Mouse (Mus musculus): ENCODE data around the gene Ifnlr1. TPM values are rescaled to one million over a fixed set of nuclear protein-coding genes. Genes with fewer than 3 reads are reported as not detected.
"Not testable (repeated sequence)": the region's sequence is repeated elsewhere in the genome, so short reads cannot be mapped to it uniquely, and the experiment has no call there.

The Ifnlr1 gene
- total RNA-seq, 2 experiments from 2014 or later, result 0.68 to 1.1 TPM

GRCm38 (mm10) chr4:135683553-135683952 is 2.5 kb upstream of the Ifnlr1 start:
- DNase-seq (ENCODE audit: low spot score in 2 of 2), result no peak

GRCm38 (mm10) chr4:135684731-135685130 is 1.4 kb upstream of the Ifnlr1 start:
- DNase-seq (ENCODE audit: low spot score in 2 of 2), result no peak

GRCm38 (mm10) chr4:135686568-135686953 is 474 bp downstream of the Ifnlr1 start:
- no peak for DNase-seq (ENCODE audit: low spot score in 2 of 2)

GRCm38 (mm10) chr4:135689797-135690196 is 3.7 kb downstream of the Ifnlr1 start:
- no peak for DNase-seq (ENCODE audit: low spot score in 2 of 2)

GRCm38 (mm10) chr4:135690241-135690640 is 4.2 kb downstream of the Ifnlr1 start:
- no peak for DNase-seq (ENCODE audit: low spot score in 2 of 2)

- DNase-seq (ENCODE audit: low spot score in 2 of 2), result no peak
Measured at GRCm38 (mm10) chr4:135692916-135693315, 6.8 kb downstream of the Ifnlr1 start.

- no peak for DNase-seq (ENCODE audit: low spot score in 2 of 2)
Measured at GRCm38 (mm10) chr4:135698498-135698897, 12.4 kb downstream of the Ifnlr1 start.

- no peak for DNase-seq (ENCODE audit: low spot score in 2 of 2)
Measured at GRCm38 (mm10) chr4:135703497-135703896, 17.4 kb downstream of the Ifnlr1 start.

GRCm38 (mm10) chr4:135704016-135704415 is 17.9 kb downstream of the Ifnlr1 start:
- DNase-seq (ENCODE audit: low spot score in 2 of 2), result no peak

GRCm38 (mm10) chr4:135706045-135706444 is 20.0 kb downstream of the Ifnlr1 start:
- no peak for DNase-seq (ENCODE audit: low spot score in 2 of 2)

- DNase-seq (ENCODE audit: low spot score in 2 of 2), result peak; percentile 58 to 73
Measured at GRCm38 (mm10) chr4:135709072-135709564, 23.0 kb downstream of the Ifnlr1 start.

GRCm38 (mm10) chr4:135709621-135710020 is 23.5 kb downstream of the Ifnlr1 start:
- DNase-seq (ENCODE audit: low spot score in 2 of 2), result no peak

- no peak for DNase-seq (ENCODE audit: low spot score in 2 of 2)
Measured at GRCm38 (mm10) chr4:135710392-135710791, 24.3 kb downstream of the Ifnlr1 start.

- DNase-seq (ENCODE audit: low spot score in 2 of 2), result no peak
Measured at GRCm38 (mm10) chr4:135714776-135715175, 28.7 kb downstream of the Ifnlr1 start.

GRCm38 (mm10) chr4:135716438-135716837 is 30.4 kb downstream of the Ifnlr1 start:
- DNase-seq (ENCODE audit: low spot score in 2 of 2), result not testable (repeated sequence)

GRCm38 (mm10) chr4:135722540-135723290 is 36.6 kb downstream of the Ifnlr1 start:
- DNase-seq (ENCODE audit: low spot score in 2 of 2), result no peak

GRCm38 (mm10) chr4:135726416-135726815 is 40.3 kb downstream of the Ifnlr1 start:
- no peak for DNase-seq (ENCODE audit: low spot score in 2 of 2)

GRCm38 (mm10) chr4:135727817-135728216 is 41.7 kb downstream of the Ifnlr1 start, which contains the start of gene Il22ra1:
Gene Il22ra1 (plus strand): TSS chr4:135728172.
- DNase-seq (ENCODE audit: low spot score in 2 of 2), result peak in 1 of 2 experiments; percentile 27

- no peak for DNase-seq (ENCODE audit: low spot score in 2 of 2)
Measured at GRCm38 (mm10) chr4:135730204-135730603, 44.1 kb downstream of the Ifnlr1 start.

- no peak for DNase-seq (ENCODE audit: low spot score in 2 of 2)
Measured at GRCm38 (mm10) chr4:135730951-135731350, 44.9 kb downstream of the Ifnlr1 start.

GRCm38 (mm10) chr4:135733901-135734300 is 47.8 kb downstream of the Ifnlr1 start:
- no peak for DNase-seq (ENCODE audit: low spot score in 2 of 2)

- DNase-seq (ENCODE audit: low spot score in 2 of 2), result no peak
Measured at GRCm38 (mm10) chr4:135736903-135737302, 50.8 kb downstream of the Ifnlr1 start.

- no peak for DNase-seq (ENCODE audit: low spot score in 2 of 2)
Measured at GRCm38 (mm10) chr4:135738237-135738636, 52.1 kb downstream of the Ifnlr1 start.
